In genomic region chr11:46439005-46439543, GRCm38 (mm10) we compare ENCODE assay signal across 1 mouse cellular context.
TF ChIP-seq lines count a peak whose summit lies in the region.

No protein-coding gene starts in this region.

TF ChIP-seq in CH12.LX, 34 proteins besides CTCF, POLR2A, EP300 and RAD21 (continued from another document):
- no peak for TF ChIP-seq ZKSCAN1 (IDR thresholded peaks at IDR 0.05; ENCODE audit: borderline replicate concordance, low read depth, low read length)
- TF ChIP-seq MXI1 (IDR thresholded peaks at IDR 0.05; ENCODE audit: low read depth, low read length), result no peak
- TF ChIP-seq UBTF (IDR thresholded peaks at IDR 0.05; ENCODE audit: low read depth, low read length), result no peak
- TF ChIP-seq ZNF384 (IDR thresholded peaks at IDR 0.05; ENCODE audit: low read depth, low read length), result no peak
- TF ChIP-seq IRF4 (IDR thresholded peaks at IDR 0.05; ENCODE audit: low read depth, low read length), result no peak
- TF ChIP-seq CHD1 (IDR thresholded peaks at IDR 0.05; ENCODE audit: low read depth, low read length), result no peak
- no peak for TF ChIP-seq GABPA (IDR thresholded peaks at IDR 0.05; ENCODE audit: insufficient replicate concordance, low read depth, low read length)
- no peak for TF ChIP-seq SMC3 (IDR thresholded peaks at IDR 0.05; ENCODE audit: low read depth, low read length)
- TF ChIP-seq MAFK (IDR thresholded peaks at IDR 0.05; ENCODE audit: insufficient replicate concordance, low read length), result no peak
- no peak for TF ChIP-seq USF2 (conservative IDR thresholded peaks at IDR 0.05; ENCODE audit: low read depth, low read length)
- TF ChIP-seq ZC3H11A (IDR thresholded peaks at IDR 0.05; ENCODE audit: low read depth, low read length), result no peak
- TF ChIP-seq ZMIZ1 (IDR thresholded peaks at IDR 0.05; ENCODE audit: low read depth, low read length), result no peak
- no peak for TF ChIP-seq BHLHE40 (IDR thresholded peaks at IDR 0.05; ENCODE audit: low read depth, low read length)
